Mouse (Mus musculus) adrenal gland (tissue): Measurements from ENCODE around the gene Dync1li1.

Experiments
- intact Hi-C: fragments of 180-260 bp; cut with DNase I; formaldehyde crosslinking; loops from one replicate; pipeline ENCODE4 v1.15.1; 2025
- long read RNA-seq, 2 experiments: library from polyadenylated mRNA; unstranded; transcript quantifications; one replicate each; pipeline ENCODE4 v2.0.0; 2020; ENCODE audit warnings: borderline replicate concordance in 1 of 2; ENCODE audit not compliant: insufficient replicate concordance in 1 of 2

The Dync1li1 gene
- long read RNA-seq, experiment 1, transcript Dync1li1-201 (13 exons, 2,601 nt) = major isoform, 18 of 35 reads
- long read RNA-seq, experiment 1, partial matches to known transcripts = 2 of 35 reads
- long read RNA-seq, experiment 1, other reads (novel, unspliced or antisense) = 15 of 35 reads
- long read RNA-seq, experiment 2, transcript Dync1li1-201 (13 exons, 2,601 nt) = major isoform, 22 of 30 reads
- long read RNA-seq, experiment 2, partial matches to known transcripts = 2 of 30 reads
- long read RNA-seq, experiment 2, other reads (novel, unspliced or antisense) = 6 of 30 reads

GRCm38 (mm10) chr9:114688252-114688952 lies at the start of gene Dync1li1:
TSS of gene Dync1li1 (plus strand) at chr9:114688790.
- intact Hi-C loops = loop anchor here (5.0 kb wide), 1 partner anchor 41 kb away; no protein-coding TSS in a partner anchor

GRCm38 (mm10) chr9:114639186-114639748 lies 49.3 kb upstream of the Dync1li1 start:
- intact Hi-C loops = no loop called here

DNA sequence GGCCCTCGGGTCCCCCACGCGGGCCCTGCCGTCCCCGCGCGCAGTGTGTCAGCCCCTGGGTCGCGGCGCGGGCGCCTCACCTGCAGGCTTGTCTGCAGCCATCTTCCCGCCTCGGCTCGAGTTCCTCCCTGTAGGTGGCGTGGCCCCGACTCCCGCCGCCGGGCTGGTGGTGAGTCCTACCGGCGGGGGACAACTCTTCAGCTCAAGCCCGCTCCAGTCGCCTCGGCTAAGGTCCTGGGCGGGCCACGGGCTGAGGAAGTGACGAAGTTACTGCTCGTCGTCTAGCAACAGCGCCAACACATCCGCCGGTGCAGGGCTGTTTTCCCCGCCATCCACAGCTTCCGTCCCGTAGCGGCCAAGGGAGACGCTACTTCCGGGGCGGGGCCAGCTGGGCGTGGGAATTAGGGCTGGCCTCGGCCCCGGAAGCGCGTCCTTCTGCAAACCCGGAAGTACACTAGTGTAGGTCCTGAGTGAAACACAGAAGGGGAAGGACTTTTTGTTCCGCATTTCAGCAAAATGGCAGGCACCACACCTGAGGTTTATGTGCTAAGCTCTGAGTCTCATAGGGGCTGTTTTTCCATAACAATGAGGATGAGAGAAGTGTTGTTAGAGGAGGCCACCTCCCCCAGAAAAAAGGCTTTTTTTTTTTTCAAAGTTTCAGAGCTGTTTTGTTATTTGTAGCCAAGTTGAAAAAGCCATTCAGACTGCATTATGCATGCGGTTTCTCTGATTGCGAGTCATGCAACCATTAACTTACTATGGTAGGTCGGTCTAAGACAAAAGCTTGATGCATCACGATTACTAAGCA lies 48.5 kb upstream of the Dync1li1 start, which contains the start of gene Cnot10:
Gene Cnot10 (minus strand): TSS at position 346 of the 808 bp plus-strand sequence.
- intact Hi-C loops = no loop called here

DNA sequence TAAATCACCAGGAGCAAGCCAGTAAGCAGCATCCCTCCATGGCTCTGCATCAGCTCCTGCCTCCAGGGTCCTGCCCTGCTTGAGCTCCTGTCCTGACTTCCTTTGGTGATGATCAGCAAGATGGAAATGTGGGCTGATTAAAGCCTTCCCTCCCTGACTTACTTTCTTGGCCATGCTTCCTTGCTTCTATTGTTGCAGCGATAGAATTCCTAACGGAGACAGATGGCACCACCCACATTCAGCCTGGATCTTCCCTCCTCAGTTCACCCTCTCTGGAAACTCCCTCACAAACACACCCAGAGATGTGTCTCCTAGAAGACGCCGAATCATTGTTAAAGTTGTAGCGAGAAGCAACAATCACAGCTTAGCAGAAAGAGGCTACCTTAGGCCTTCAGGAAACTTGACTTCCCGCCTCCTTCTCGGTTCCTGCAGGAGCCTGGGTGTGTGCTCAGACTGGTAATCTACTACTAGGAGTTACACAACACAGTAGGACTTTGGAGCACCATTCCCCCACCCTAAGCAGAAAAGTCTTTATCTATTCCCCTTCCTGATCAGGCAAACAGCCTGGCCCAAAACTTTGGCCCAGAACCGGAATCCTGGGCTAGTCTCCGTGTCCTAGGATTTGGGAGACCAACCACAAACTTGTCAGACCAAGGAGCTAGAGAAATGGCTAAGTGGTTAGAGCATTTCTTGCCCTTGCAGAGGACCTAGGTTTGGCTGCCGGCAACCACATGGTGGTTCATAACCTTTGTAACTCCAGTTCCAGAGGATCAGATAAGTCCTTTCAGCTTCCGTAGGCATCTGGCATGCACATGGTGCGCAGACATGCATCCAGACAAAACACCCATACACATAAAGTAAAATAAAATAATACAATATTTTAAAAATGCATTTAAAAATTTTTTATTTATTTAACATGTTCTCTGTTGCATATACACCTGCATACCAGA lies 41.8 kb upstream of the Dync1li1 start:
- intact Hi-C loops = loop anchor here (2.0 to 5.0 kb wide), 2 partner anchors 40 to 80 kb away; partner anchors contain the start of gene Dync1li1

- intact Hi-C loops = loop anchor here (2.0 to 5.0 kb wide), 2 partner anchors 40 to 79 kb away; partner anchors contain the start of gene Dync1li1
These were observed 40.8 kb upstream of the Dync1li1 start for GRCm38 (mm10) chr9:114647506-114648432.

GRCm38 (mm10) chr9:114648472-114648871 lies 40.1 kb upstream of the Dync1li1 start:
- intact Hi-C loops = loop anchor here (5.0 kb wide), 1 partner anchor 39 kb away; the partner anchor contains the start of gene Dync1li1

DNA sequence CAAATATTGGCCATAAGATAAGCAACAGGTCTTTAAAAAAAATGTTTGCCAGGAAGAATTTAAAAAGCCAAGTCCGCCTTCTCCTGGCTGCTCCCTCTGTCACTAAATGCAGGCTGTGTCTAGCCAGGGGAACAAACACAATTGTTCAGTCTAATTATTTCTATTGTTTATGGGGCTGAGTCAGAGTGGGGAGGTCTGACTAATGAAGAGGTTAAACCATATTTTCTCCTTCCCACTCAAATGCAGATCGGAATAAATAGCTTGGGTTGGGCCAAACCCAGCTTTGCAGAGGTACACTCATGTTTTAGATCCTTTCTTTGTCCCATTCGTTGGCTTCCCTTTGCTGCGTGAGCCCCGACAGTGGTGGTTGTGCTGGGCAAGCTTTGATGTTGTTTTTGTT lies 39.2 kb upstream of the Dync1li1 start:
- intact Hi-C loops = loop anchor here (5.0 kb wide), 1 partner anchor 38 kb away; the partner anchor contains the start of gene Dync1li1

DNA sequence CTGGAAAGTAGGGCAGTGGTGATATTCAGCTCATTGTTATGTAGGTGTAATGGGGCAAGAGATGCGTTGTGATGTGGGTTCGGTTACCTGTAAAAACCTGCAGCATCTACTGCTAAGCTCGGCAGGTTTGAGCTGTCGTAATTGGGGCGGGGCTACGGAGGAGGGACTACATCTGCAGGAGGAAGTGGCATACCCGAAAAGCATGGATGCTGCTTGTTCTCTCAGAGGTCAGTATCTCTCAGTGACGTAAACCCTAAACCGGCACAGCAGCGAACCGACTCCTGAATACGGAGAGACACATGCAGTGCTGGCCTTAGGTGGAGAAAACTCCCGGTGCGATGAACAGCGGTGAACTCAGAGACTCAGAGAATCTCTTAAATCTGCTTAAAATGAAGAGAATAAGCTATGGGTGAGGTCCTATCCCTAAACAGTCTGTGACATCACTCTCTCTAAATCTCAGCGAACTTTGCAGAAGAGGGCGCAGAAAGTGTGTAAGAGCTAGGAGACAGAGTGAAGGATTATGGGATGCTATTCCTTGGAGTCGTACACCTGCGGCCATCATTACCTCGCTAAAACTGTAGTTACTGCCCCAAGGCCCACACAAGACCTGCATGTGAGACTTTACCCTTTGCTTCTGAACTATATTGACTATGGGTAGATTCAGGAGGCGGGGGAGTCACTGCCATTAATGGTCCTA lies 37.5 kb upstream of the Dync1li1 start:
- intact Hi-C loops = no loop called here

GRCm38 (mm10) chr9:114655356-114655755 lies 33.2 kb upstream of the Dync1li1 start:
- intact Hi-C loops = no loop called here

DNA sequence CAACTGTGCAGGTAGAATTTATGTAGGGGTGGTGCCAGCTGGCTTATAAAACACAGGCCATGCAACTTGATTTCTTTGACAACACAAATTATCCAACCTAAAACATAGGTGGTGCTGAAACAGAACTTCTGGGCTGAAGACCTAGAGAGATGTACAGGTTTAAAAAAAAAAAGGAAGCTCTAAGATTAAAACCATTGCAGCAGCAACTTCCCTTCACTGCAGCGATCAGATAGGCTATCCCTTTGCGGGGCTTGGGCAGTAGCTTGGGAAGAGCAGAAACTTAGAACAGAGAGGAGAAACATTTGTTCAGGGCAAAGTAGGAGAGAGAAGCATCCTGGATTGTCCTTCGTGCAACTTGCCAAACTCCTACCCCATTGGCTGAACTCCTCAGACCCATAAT lies 31.9 kb upstream of the Dync1li1 start:
- intact Hi-C loops = no loop called here

GRCm38 (mm10) chr9:114660506-114660905 lies 28.1 kb upstream of the Dync1li1 start:
- intact Hi-C loops = no loop called here

DNA sequence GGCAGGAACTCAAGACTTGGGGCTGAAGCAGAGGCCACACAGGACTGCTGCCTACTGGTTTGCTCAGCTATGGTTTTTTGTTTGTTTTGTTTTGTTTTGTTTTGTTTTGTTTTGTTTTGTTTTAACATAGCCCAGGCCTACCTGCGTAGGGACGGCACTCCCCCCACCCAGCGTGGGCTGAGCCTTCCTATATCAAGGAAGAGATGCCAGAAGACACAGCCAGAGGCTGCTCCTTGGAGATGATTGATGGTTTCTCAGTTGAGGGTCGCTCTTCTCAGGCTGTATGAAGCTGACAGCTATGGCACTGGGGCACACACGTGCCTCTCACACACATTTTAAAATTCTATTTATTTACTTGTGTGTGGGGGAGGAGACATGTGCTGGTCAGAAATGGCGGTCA lies 27.6 kb upstream of the Dync1li1 start:
- intact Hi-C loops = no loop called here

DNA sequence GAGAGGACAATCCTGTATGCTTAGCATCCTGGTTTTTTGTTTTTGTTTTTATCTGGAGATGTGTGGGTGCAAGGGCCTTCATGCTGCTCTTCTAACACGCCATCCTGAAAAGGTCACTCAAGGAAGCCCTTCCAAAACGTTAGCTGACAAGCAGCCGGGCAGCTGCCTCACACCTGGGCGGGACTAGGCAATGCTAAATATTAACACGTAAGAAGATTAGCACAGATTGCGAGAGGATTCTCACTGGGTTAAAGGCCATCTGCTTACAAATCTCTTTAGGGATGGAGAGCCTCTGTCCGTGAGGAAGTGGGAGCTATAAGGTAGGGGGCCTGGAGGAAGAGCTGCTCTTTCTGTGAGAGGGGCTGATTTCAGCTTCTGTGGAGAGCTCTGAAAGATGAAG lies 26.6 kb upstream of the Dync1li1 start:
- intact Hi-C loops = no loop called here

DNA sequence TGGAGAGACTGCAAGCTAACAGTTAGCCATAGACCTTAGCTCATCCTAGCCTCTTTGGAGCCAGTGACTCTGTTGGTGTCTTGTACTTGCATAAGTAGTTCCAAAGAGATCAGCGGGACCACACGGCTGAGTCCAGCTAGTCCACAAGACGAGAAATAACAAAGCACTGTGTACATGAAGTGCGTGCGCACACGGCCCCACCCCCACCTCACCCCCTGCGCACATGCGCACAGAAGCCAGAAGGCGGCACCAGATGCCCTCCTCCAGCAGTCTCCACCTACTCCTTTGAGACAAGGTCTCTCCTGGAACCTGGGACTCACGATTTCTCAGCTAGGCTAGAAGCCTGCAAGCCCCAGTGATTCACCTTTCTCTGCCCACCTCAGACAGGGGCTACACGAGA lies 24.8 kb upstream of the Dync1li1 start:
- intact Hi-C loops = no loop called here

GRCm38 (mm10) chr9:114666858-114667257 lies 21.7 kb upstream of the Dync1li1 start:
- intact Hi-C loops = no loop called here

GRCm38 (mm10) chr9:114668047-114668446 lies 20.5 kb upstream of the Dync1li1 start:
- intact Hi-C loops = no loop called here

DNA sequence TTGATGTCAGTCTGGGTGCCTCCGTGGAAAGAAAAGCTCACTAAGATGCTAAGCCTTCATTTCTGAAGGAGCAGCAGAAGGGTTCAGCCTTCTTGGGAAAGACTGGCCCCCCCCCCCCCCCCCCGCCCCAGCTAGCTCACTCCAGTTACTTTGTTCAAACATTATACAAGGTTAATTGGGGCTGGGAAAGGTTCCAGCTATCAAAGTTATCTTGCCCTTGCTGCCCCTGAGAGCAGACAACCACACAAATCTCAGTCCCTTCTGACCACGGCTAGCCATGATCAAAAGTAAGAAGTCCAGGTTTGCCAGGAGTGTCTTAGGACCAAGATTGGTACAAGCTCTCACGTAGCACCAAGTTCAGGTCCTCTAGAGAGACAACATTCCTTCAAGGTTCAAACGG lies 19.6 kb upstream of the Dync1li1 start:
- intact Hi-C loops = no loop called here

DNA sequence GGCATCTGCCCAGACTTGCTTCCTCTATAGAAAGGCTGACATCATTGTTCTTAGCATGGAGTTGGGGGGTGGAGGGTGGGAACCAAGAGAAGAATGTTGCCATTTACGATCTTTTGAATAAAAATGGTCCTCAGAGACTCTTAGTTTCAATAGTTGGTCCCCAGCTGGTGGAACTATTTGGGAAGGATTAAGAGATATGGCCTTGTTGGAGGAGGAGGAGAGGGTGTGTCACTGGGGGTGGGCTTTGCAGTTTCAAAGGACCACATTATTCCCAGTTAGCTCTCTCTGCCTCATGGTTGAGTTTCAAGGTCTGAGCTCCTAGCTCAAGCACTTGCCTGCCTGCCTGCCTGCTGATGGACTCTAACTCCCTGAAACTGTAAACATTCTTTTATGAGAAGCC lies 16.6 kb upstream of the Dync1li1 start:
- intact Hi-C loops = no loop called here
